Mouse (Mus musculus) liver, embryonic 18 days (tissue): ENCODE measurements around the gene Olfr1428. TPM values are rescaled to one million over a fixed set of nuclear protein-coding genes. Genes with fewer than 3 reads are reported as not detected.

Source experiments
- polyA plus RNA-seq: library from polyadenylated mRNA; depleted of rRNA; stranded (reverse); fragments of >200 nt; gene quantifications from 2 replicates; pipeline ENCODE4 v1.2.3, GENCODE M21; 2012; rRNA removed

The Olfr1428 gene
- polyA plus RNA-seq = not detected in 2 replicates

GRCm38 (mm10) chr19:12115797-12116196, at the start of gene Olfr1428:
Olfr1428 (minus strand) TSS chr19:12115897.

GRCm38 (mm10) chr19:12123103-12123502, 7.4 kb upstream of the Olfr1428 start, which contains the start of gene Olfr76:
Olfr76 (minus strand) TSS chr19:12123203.

GRCm38 (mm10) chr19:12103234-12103633, 12.5 kb downstream of the Olfr1428 start, which contains the start of gene Olfr1427:
Olfr1427 (minus strand) TSS chr19:12103334.

GRCm38 (mm10) chr19:12091913-12092312, 23.8 kb downstream of the Olfr1428 start, which contains the start of gene Olfr1426:
Olfr1426 (minus strand) TSS chr19:12092013.

GRCm38 (mm10) chr19:12077631-12078030, 38.1 kb downstream of the Olfr1428 start, which contains the start of gene Olfr1425:
Olfr1425 (minus strand) TSS chr19:12077731.

GRCm38 (mm10) chr19:12062582-12062981, 53.1 kb downstream of the Olfr1428 start, which contains the start of gene Olfr1424:
Olfr1424 (minus strand) TSS chr19:12062682.

Other genes with a start within 250 kb of the Olfr1428 start
- not detected in 2 replicates for gene Olfr1419, start 240.8 kb downstream of the Olfr1428 start, polyA plus RNA-seq
- gene Olfr1420, start 229.3 kb downstream of the Olfr1428 start, polyA plus RNA-seq = not detected in 2 replicates
- 6.7 and 7.9 TPM in 2 replicates for gene Patl1, start 203.5 kb downstream of the Olfr1428 start, polyA plus RNA-seq
- 11.7 and 13.4 TPM in 2 replicates for gene Osbp, start 150.0 kb downstream of the Olfr1428 start, polyA plus RNA-seq
- gene Olfr1423, start 74.6 kb downstream of the Olfr1428 start, polyA plus RNA-seq = not detected in 2 replicates
- not detected in 2 replicates for gene Olfr1424, start 53.2 kb downstream of the Olfr1428 start, polyA plus RNA-seq
- not detected in 2 replicates for gene Olfr1425, start 38.2 kb downstream of the Olfr1428 start, polyA plus RNA-seq
- not detected in 2 replicates for gene Olfr1426, start 23.9 kb downstream of the Olfr1428 start, polyA plus RNA-seq
- not detected in 2 replicates for gene Olfr1427, start 12.6 kb downstream of the Olfr1428 start, polyA plus RNA-seq
- gene Olfr76, start 7.3 kb upstream of the Olfr1428 start, polyA plus RNA-seq = not detected in 2 replicates
- not detected in 2 replicates for gene Olfr1555-ps1, start 54.2 kb upstream of the Olfr1428 start, polyA plus RNA-seq
- gene Olfr1431, start 84.7 kb upstream of the Olfr1428 start, polyA plus RNA-seq = not detected in 2 replicates
- gene Olfr1432, start 116.7 kb upstream of the Olfr1428 start, polyA plus RNA-seq = not detected in 2 replicates
- not detected in 2 replicates for gene Olfr262, start 125.8 kb upstream of the Olfr1428 start, polyA plus RNA-seq
- gene Olfr235, start 145.1 kb upstream of the Olfr1428 start, polyA plus RNA-seq = not detected in 2 replicates
- gene Olfr1434, start 164.0 kb upstream of the Olfr1428 start, polyA plus RNA-seq = not detected in 2 replicates
- gene Olfr1436, start 183.2 kb upstream of the Olfr1428 start, polyA plus RNA-seq = not detected in 2 replicates
- not detected in 2 replicates for gene Olfr1437, start 209.2 kb upstream of the Olfr1428 start, polyA plus RNA-seq
- gene Olfr1438-ps1, start 220.0 kb upstream of the Olfr1428 start, polyA plus RNA-seq = not detected in 2 replicates